Mouse (Mus musculus) Muller cell, postnatal 12 days (primary cell): ENCODE measurements at regions not wholly inside any gene's neighbourhood (a gene's known extent, or its start where the extent isn't known, plus 50 kb on each side); places are given as distances from the start of the nearest gene placed in this dataset.

Source experiments
- DNase-seq: peaks from one replicate; pipeline ENCODE4 v3.0.0-alpha.2; 2015; ENCODE audit errors: inconsistent ontology term

DNA sequence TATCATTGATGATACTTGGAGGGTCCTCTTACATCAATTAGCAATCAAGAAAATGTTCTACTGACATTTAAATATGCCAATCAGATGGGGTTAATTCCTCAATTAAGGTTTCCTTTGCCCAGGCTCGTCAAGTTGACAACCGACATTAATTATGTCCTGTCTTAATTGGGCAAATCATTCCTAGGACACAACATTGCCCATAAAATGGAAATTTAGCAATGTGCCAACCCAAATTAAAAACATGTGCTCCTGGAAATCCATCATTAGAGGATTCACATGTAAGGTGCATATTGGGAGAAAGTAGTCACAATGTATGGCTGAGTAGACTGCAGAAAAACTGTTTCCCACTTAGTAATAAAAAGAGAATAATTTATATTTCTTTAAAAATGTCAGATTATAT, 483.6 kb upstream of the B430305J03Rik start:
- DNase-seq: peak; percentile 51

GRCm38 (mm10) chr3:61846703-61847102, 481.0 kb upstream of the B430305J03Rik start:
- DNase-seq: peak; percentile 81

GRCm38 (mm10) chr3:61839355-61840009, 473.7 kb upstream of the B430305J03Rik start:
- DNase-seq: no peak

GRCm38 (mm10) chr3:61816807-61817206, 451.1 kb upstream of the B430305J03Rik start:
- no peak for DNase-seq

GRCm38 (mm10) chr3:61796021-61796420, 430.3 kb upstream of the B430305J03Rik start:
- no peak for DNase-seq

DNA sequence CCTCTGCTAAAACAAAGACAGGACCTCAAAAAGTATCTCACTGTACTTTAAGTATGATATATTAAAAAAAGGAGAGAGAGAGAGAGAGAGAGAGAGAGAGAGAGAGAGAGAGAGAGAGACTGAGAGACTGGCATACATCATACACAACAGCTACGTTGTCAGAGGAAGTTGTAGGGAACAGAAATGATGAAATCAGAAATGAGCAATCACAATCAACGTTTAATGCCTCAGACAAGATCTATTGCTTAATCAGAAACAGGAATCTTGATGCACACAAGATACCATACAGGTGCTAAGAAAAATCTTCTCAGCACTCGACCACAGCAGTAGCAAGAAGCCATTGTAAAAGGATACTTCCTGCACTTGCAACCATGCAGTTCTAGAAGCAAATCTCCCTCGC, 424.9 kb upstream of the B430305J03Rik start:
- DNase-seq: no peak
